ENCODE assay signal across 25 mouse cellular contexts in genomic region chr2:181752626-181753025, GRCm38 (mm10). TPM values are rescaled to one million over a fixed set of nuclear protein-coding genes. Genes with fewer than 3 reads are reported as not detected.
A peak's percentile ranks its signal among the peaks of the same experiment; 100 is the strongest.
DNase-seq lines count a peak whose midpoint lies in the region; ATAC-seq lines count a peak whose summit lies in the region.
"Had no signal": no experiment of that assay in that cellular context is flagged by ENCODE, and none has a peak within 500 bp of the region (broad histone marks: within the 10 kb centered on the region; RNA-seq: fewer than 3 reads in every experiment).

No protein-coding gene starts in this region.

- no peak for ATAC-seq in intestine, embryonic 15.5 days
- ATAC-seq: forebrain, embryonic 15.5 days; intestine, postnatal 0 days had no signal

- WGBS in intestine, embryonic 15.5 days: 62% methylated on average over 1 of the region's 1 CpGs

- H3K4me3 ChIP-seq in intestine, embryonic 15.5 days (replicated peaks): no peak overlapping the region
- H3K4me3 ChIP-seq: embryonic facial prominence, embryonic 12.5 days; forebrain, embryonic 15.5 days; heart, embryonic 12.5 days; hindbrain, embryonic 15.5 days had no signal

- intact Hi-C loops in left cerebral cortex, postnatal 36 days (cut with DNase I): no loop called here

- no peak overlapping the region for H3K4me2 ChIP-seq in intestine, embryonic 15.5 days (replicated peaks)
- H3K4me2 ChIP-seq: embryonic facial prominence, embryonic 12.5 days; forebrain, embryonic 15.5 days; heart, embryonic 12.5 days; hindbrain, embryonic 15.5 days had no signal

- no peak overlapping the region for H3K27ac ChIP-seq in intestine, embryonic 15.5 days
- H3K27ac ChIP-seq: embryonic facial prominence, embryonic 12.5 days; forebrain, embryonic 15.5 days; hindbrain, embryonic 15.5 days had no signal

- no peaks in the 10 kb centered on the region for H3K36me3 ChIP-seq in intestine, embryonic 15.5 days
- H3K36me3 ChIP-seq: embryonic facial prominence, embryonic 12.5 days; forebrain, embryonic 15.5 days; heart, embryonic 12.5 days; hindbrain, embryonic 15.5 days had no signal

- no peaks in the 10 kb centered on the region for H3K9me3 ChIP-seq in intestine, embryonic 15.5 days
- H3K9me3 ChIP-seq: embryonic facial prominence, embryonic 12.5 days; forebrain, embryonic 15.5 days; heart, embryonic 12.5 days; hindbrain, embryonic 15.5 days had no signal

- H3K4me1 ChIP-seq in intestine, embryonic 15.5 days (replicated peaks): no peaks in the 10 kb centered on the region
- H3K4me1 ChIP-seq: embryonic facial prominence, embryonic 12.5 days; forebrain, embryonic 15.5 days; heart, embryonic 12.5 days; hindbrain, embryonic 15.5 days had no signal

- DNase-seq in cerebellum, adult 11 months: peak; percentile 56
- DNase-seq in cerebellum, adult 8-10 months: no peak
- peak; percentile 68 for DNase-seq in cerebellum, adult 11-12 months
- DNase-seq in cerebellum, adult 9-11 months: peak; percentile 75
- peak; percentile 62 to 67 for DNase-seq in cerebellum, postnatal 36 days
- no peak for DNase-seq in left cerebral cortex, postnatal 36 days (ENCODE audit: low spot score in 2 of 2)
- DNase-seq: adrenal gland, adult 8-10 months; adrenal gland, postnatal 36 days; gastrocnemius, postnatal 36 days; heart, adult 18-20 months; heart, postnatal 36 days; kidney, adult 8-10 months had no signal

- no peaks in the 10 kb centered on the region for H3K27me3 ChIP-seq in intestine, embryonic 15.5 days (replicated peaks)
- H3K27me3 ChIP-seq: embryonic facial prominence, embryonic 12.5 days; forebrain, embryonic 15.5 days; heart, embryonic 12.5 days; hindbrain, embryonic 15.5 days had no signal

- no peak overlapping the region for H3K9ac ChIP-seq in intestine, embryonic 15.5 days
- H3K9ac ChIP-seq: embryonic facial prominence, embryonic 12.5 days; forebrain, embryonic 15.5 days; heart, embryonic 12.5 days; hindbrain, embryonic 15.5 days had no signal

RNA-seq across cellular contexts. Expression of gene Myt1, which starts 10.5 kb away (rescaled TPM):
- 2.4 and 2.7 TPM in 2 replicates for polyA plus RNA-seq in intestine, embryonic 15.5 days (2015; fragmentation: Nextera tagmentation; extraction: Ambion mirVana)
- 10 to 100 TPM; 11.7 to 29.5 TPM for total RNA-seq in left cerebral cortex, postnatal 36 days (2021)
- total RNA-seq: gastrocnemius, adult 8-10 months; gastrocnemius, postnatal 36 days; heart, adult 18-20 months; heart, postnatal 36 days had no signal

RNA-seq across cellular contexts. Expression of gene Oprl1, which starts 37.8 kb away (rescaled TPM):
- polyA plus RNA-seq in intestine, embryonic 15.5 days (2015; fragmentation: Nextera tagmentation; extraction: Ambion mirVana): 1.6 and 1.7 TPM in 2 replicates
- total RNA-seq in left cerebral cortex, postnatal 36 days (2021): 10 to 100 TPM; 54.7 to 55.4 TPM
- total RNA-seq: gastrocnemius, adult 8-10 months; gastrocnemius, postnatal 36 days; heart, adult 18-20 months; heart, postnatal 36 days had no signal

RNA-seq across cellular contexts. Expression of gene Lkaaear1, which starts 54.4 kb away (rescaled TPM):
- not detected in 2 replicates for polyA plus RNA-seq in intestine, embryonic 15.5 days (2015; fragmentation: Nextera tagmentation; extraction: Ambion mirVana)
- total RNA-seq in left cerebral cortex, postnatal 36 days (2021): not detected
- total RNA-seq: adrenal gland, adult 8-10 months; adrenal gland, postnatal 36 days; ES-E14; gastrocnemius, adult 8-10 months; gastrocnemius, postnatal 36 days; heart, adult 18-20 months; heart, postnatal 36 days had no signal
- polyA plus RNA-seq: brain, embryonic 14.5 days; cortical plate, adult 2 months; embryonic facial prominence, embryonic 12.5 days; forebrain, embryonic 11.5 days; forebrain, embryonic 15.5 days; heart, embryonic 12.5 days; heart, embryonic 16.5 days; hindbrain, embryonic 11.5 days; hindbrain, embryonic 15.5 days; intestine, postnatal 0 days had no signal

RNA-seq across cellular contexts. Expression of gene Rgs19, which starts 58.8 kb away (rescaled TPM):
- 37.4 and 39.4 TPM in 2 replicates for polyA plus RNA-seq in intestine, embryonic 15.5 days (2015; fragmentation: Nextera tagmentation; extraction: Ambion mirVana)
- 10 to 100 TPM; 32.7 to 36.0 TPM for total RNA-seq in left cerebral cortex, postnatal 36 days (2021)

Comparison
In these comparisons a context has a peak if more than half of its experiments do, and no peak if none do; other contexts are left out.
1. DNase-seq: peak in cerebellum, adult 11 months (single experiment), cerebellum, adult 11-12 months (single experiment), cerebellum, adult 9-11 months (single experiment) and cerebellum, postnatal 36 days (2 of 2); none in cerebellum, adult 8-10 months (single experiment) and left cerebral cortex, postnatal 36 days (0 of 2).